Mouse (Mus musculus): ENCODE data around the gene Tnf. TPM values are rescaled to one million over a fixed set of nuclear protein-coding genes. Genes with fewer than 3 reads are reported as not detected.

The Tnf gene
- total and polyA plus RNA-seq, 2 experiments from 2014 or later = 0.09 to 0.52 TPM

- Histone ChIP-seq H3K36me3 (ENCODE audit: insufficient read depth, low read length) (peaks cover 12% of the 10 kb centered on the region), H3K4me3 (ENCODE audit: low read length) (no peak overlapping the region), H3K27me3 (ENCODE audit: insufficient read depth, low read length) (no peaks in the 10 kb centered on the region), H3K9me3 (ENCODE audit: low read length) (no peaks in the 10 kb centered on the region), H3K27ac (no peak overlapping the region), H3K9ac (replicated peaks; ENCODE audit: low read length) (0 out of 2 replicates have a peak overlapping the region, but pooled peaks have one; percentile 17), H3K4me1 (ENCODE audit: insufficient read depth, low read length) (no peaks in the 10 kb centered on the region), H3K4me2 (ENCODE audit: low read depth, low read length) (no peak overlapping the region)
- WGBS = 85% methylated on average over 18 of the region's 18 CpGs
- TF ChIP-seq CTCF (IDR thresholded peaks at IDR 0.05; ENCODE audit: low read depth) = no peak
- DNase-seq (ENCODE audit: low spot score) = no peak
- no peak for ATAC-seq
These were observed 16.8 kb upstream of the Tnf start for GRCm38 (mm10) chr17:35218516-35219193.

DNA sequence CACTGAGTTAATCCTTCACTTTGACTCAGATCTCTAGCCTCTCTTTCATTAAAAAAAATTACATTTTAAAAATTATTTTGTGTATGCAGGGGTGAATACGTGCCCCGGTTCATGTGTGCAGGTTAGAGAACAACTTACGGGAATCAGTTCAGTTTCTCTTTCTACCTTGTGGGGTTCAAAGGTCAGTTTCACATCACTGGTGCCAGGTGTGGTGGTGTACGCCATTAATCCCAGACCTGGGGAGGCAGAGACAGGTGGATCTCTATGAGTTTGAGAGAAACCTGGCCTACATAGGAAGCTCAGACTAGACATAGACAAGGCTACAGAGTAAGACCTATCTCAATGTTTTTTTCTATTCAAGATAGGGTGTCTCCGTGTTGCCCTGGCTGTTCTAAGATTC is 11.3 kb upstream of the Tnf start:
- ATAC-seq = no peak
- Histone ChIP-seq H3K4me3 (ENCODE audit: low read length) (no peak overlapping the region), H3K27ac (no peak overlapping the region), H3K36me3 (ENCODE audit: insufficient read depth, low read length) (no peaks in the 10 kb centered on the region), H3K27me3 (ENCODE audit: insufficient read depth, low read length) (no peaks in the 10 kb centered on the region), H3K4me1 (ENCODE audit: insufficient read depth, low read length) (no peaks in the 10 kb centered on the region), H3K9me3 (ENCODE audit: low read length) (no peaks in the 10 kb centered on the region), H3K9ac (replicated peaks; ENCODE audit: low read length) (no peak overlapping the region), H3K4me2 (ENCODE audit: low read depth, low read length) (no peak overlapping the region)
- WGBS = 93% methylated on average over 5 of the region's 5 CpGs
- TF ChIP-seq CTCF (IDR thresholded peaks at IDR 0.05; ENCODE audit: low read depth) = no peak
- no peak for DNase-seq (ENCODE audit: low spot score)

- TF ChIP-seq CTCF (IDR thresholded peaks at IDR 0.05; ENCODE audit: low read depth) = no peak
- H3K9me3 ChIP-seq (ENCODE audit: low read length) = no peaks in the 10 kb centered on the region
- WGBS = 81% methylated on average over 3 of the region's 3 CpGs
- H3K9ac ChIP-seq (replicated peaks; ENCODE audit: low read length) = no peak overlapping the region
- H3K36me3 ChIP-seq (ENCODE audit: insufficient read depth, low read length) = no peaks in the 10 kb centered on the region
- no peak for ATAC-seq
- no peak overlapping the region for H3K27ac ChIP-seq
- no peaks in the 10 kb centered on the region for H3K4me1 ChIP-seq (ENCODE audit: insufficient read depth, low read length)
- H3K4me3 ChIP-seq (ENCODE audit: low read length) = no peak overlapping the region
- H3K27me3 ChIP-seq (ENCODE audit: insufficient read depth, low read length) = no peaks in the 10 kb centered on the region
- no peak overlapping the region for H3K4me2 ChIP-seq (ENCODE audit: low read depth, low read length)
- no peak for DNase-seq (ENCODE audit: low spot score)
These were observed 8.8 kb upstream of the Tnf start for GRCm38 (mm10) chr17:35210593-35210992.

DNA sequence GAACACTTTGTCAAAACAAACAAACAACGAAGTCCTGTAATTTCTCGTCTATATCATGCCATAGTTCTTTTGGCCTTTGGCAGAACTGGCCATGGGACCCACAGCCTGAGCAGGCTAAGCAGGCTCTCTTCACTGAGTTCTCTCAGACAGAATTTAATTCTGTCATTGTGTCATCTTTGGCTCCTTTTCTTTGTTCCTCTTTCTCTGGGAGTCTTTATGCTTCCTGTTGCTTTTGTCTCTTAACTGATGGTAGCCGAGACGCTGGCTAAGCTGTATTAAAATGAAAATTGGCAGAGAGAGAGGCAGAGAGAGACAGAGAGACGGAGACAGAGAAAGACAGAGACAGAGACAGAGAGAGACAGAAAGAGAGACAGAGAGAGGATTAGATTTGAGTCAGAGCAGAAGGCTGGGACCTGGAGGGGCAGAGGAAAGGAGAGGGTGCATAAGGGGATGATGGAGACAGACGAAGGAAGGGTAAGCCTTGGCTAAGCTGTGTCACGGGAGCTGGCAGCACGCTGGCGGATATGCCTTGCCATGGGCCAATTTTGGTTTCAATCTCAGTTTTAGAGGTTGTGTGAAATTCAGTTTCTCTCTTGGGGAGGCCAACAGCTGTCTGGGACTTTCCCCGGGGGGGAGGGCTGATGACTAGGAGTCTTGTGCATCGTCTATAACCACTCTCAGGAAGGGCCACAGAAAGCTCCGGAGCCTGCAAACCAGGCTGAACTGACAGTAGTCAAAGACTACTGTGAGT is 8.2 kb upstream of the Tnf start:
- ATAC-seq (no peak), DNase-seq (ENCODE audit: low spot score) (no peak)
- TF ChIP-seq CTCF (IDR thresholded peaks at IDR 0.05; ENCODE audit: low read depth) = no peak
- Histone ChIP-seq H3K27ac (no peak overlapping the region), H3K9me3 (ENCODE audit: low read length) (no peaks in the 10 kb centered on the region), H3K4me2 (ENCODE audit: low read depth, low read length) (no peak overlapping the region), H3K9ac (replicated peaks; ENCODE audit: low read length) (no peak overlapping the region), H3K27me3 (ENCODE audit: insufficient read depth, low read length) (no peaks in the 10 kb centered on the region), H3K36me3 (ENCODE audit: insufficient read depth, low read length) (no peaks in the 10 kb centered on the region), H3K4me1 (ENCODE audit: insufficient read depth, low read length) (no peaks in the 10 kb centered on the region), H3K4me3 (ENCODE audit: low read length) (no peak overlapping the region)
- 71% methylated on average over 12 of the region's 12 CpGs for WGBS

GRCm38 (mm10) chr17:35205380-35205769 is 3.6 kb upstream of the Tnf start:
- TF ChIP-seq CTCF (IDR thresholded peaks at IDR 0.05; ENCODE audit: low read depth) = no peak
- peaks cover 8% of the 10 kb centered on the region; the same call in 1 of the 2 replicates for H3K27me3 ChIP-seq (ENCODE audit: insufficient read depth, low read length)
- H3K4me1 ChIP-seq (ENCODE audit: insufficient read depth, low read length) = no peaks in the 10 kb centered on the region
- no peak overlapping the region for H3K4me3 ChIP-seq (ENCODE audit: low read length)
- no peak for DNase-seq (ENCODE audit: low spot score)
- no peak overlapping the region for H3K4me2 ChIP-seq (ENCODE audit: low read depth, low read length)
- WGBS = 59% methylated on average over 10 of the region's 10 CpGs
- H3K27ac ChIP-seq = no peak overlapping the region
- H3K9ac ChIP-seq (replicated peaks; ENCODE audit: low read length) = no peak overlapping the region
- no peaks in the 10 kb centered on the region for H3K9me3 ChIP-seq (ENCODE audit: low read length)
- no peaks in the 10 kb centered on the region for H3K36me3 ChIP-seq (ENCODE audit: insufficient read depth, low read length)
- no peak for ATAC-seq

- WGBS = 36% methylated on average over 20 of the region's 20 CpGs
- H3K4me3 ChIP-seq (ENCODE audit: low read length) = no peak within 1 kb of the TSS
- H3K27ac ChIP-seq = no peak within 1 kb of the TSS
- H3K9me3 ChIP-seq (ENCODE audit: low read length) = no peaks in the 10 kb centered on the region
- H3K27me3 ChIP-seq (ENCODE audit: insufficient read depth, low read length) = peaks cover 8% of the 10 kb centered on the region; the same call in 1 of the 2 replicates
- no peak for TF ChIP-seq CTCF (IDR thresholded peaks at IDR 0.05; ENCODE audit: low read depth)
- ATAC-seq = no peak
- H3K4me2 ChIP-seq (ENCODE audit: low read depth, low read length) = no peak within 1 kb of the TSS
- no peaks in the 10 kb centered on the region for H3K4me1 ChIP-seq (ENCODE audit: insufficient read depth, low read length)
- H3K36me3 ChIP-seq (ENCODE audit: insufficient read depth, low read length) = no peaks in the 10 kb centered on the region
- no peak within 1 kb of the TSS for H3K9ac ChIP-seq (replicated peaks; ENCODE audit: low read length)
- DNase-seq (ENCODE audit: low spot score) = no peak
These were observed 2.9 kb upstream of the Tnf start, which contains the start of gene Lta for GRCm38 (mm10) chr17:35204494-35205379. Gene Lta (minus strand): TSS chr17:35205351.
